Mouse (Mus musculus): Measurements from ENCODE around the gene Pam. TPM values are rescaled to one million over a fixed set of nuclear protein-coding genes. Genes with fewer than 3 reads are reported as not detected.
"Not testable (repeated sequence)": the region's sequence is repeated elsewhere in the genome, so short reads cannot be mapped to it uniquely, and the experiment has no call there.

Gene Pam
- total RNA-seq, 1 experiment from 2014 or later: 237 TPM

DNA sequence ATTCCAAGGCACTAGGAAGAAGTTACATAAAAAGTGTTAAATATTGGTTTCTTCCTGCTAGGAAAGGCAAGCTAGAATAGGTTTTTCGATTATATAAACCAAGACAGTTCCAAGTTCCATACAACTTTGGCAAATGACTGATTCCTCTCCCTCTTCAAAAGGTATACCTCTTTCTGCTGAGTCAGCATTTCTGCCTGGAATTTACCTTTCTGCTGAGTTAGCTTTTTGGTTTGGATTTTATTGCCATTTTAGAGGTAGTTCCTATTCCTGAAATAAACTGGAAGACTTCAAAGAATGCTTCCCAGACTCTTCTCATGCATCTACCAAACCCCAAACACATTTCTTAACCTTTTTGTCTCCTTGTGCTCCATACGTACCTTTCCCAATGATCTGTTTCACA is 327.4 kb downstream of the Pam start:
- no peak for DNase-seq

DNA sequence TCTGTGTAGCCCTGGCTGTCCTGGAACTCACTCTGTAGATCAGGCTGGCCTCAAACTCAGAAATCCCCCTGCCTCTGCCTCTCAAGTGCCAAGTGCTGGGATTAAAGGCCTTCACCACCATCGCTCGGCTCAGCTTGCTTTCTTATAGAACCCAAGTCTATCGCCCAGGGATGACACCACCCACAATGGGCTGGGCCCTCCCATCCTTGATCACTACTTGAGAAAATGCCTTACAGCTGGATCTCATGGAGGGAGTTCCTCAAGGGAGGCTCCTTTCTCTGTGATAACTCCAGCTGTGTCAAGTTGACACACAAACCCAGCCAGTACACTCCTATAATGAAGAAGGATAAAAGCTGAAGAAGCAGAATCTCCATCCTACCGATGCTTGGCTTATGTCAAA is 329.7 kb downstream of the Pam start:
- DNase-seq: not testable (repeated sequence)

DNA sequence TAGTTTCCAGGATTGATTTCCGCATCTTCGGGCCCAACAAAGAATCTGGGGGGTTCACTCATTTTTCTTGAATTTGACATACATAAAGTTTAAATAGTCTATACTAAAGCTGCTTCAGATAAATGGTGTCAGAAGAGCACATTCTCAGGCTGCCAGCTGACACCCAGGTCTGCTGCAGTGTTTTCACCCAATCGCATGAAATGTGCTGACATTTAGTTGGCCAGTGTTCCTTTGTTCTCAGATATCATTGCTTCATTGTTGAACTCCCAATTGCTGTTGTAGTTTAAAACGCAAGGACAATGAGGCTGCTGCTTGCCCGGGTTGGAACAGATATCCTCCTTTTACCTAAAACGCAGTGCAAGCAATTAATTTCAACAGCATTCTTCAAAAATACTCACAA is 334.0 kb downstream of the Pam start:
- no peak for DNase-seq

DNA sequence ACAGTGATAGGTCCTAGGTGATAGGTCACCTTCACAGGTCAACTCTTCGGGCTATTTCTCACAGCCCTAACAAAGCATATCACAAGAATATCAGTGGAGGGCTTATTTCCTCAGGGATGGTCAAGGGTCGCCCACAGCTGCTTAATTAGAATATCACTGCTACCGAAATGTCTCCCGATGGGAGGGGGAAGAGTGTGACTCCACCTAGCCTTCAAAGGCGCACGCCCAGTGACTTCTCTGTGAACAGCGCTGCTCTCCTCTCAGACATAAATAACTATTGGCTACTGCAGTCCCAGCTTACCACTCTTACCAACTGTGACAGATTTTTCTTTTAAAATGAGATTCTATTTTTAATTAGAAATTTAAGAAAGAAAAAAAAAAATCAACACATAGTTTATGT is 334.8 kb downstream of the Pam start:
- no peak for DNase-seq

DNA sequence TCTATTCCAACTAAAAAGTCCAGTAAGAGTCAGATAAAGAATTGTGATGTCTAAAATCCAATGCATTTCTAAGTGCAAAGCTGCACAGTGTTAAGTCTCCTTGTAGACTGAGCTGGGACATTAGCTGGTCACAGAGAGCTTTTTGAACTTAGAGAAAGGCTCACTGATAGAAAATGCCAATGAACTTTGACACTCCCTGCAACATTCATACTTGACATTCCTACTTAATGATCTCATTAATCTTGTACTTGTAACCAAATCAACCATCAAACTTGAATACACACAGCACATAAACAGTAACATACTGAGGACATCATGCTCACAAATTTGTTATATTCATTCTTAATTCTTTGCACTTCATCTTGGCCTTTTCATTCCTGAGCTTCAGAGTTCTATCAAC is 335.6 kb downstream of the Pam start:
- no peak for DNase-seq

DNA sequence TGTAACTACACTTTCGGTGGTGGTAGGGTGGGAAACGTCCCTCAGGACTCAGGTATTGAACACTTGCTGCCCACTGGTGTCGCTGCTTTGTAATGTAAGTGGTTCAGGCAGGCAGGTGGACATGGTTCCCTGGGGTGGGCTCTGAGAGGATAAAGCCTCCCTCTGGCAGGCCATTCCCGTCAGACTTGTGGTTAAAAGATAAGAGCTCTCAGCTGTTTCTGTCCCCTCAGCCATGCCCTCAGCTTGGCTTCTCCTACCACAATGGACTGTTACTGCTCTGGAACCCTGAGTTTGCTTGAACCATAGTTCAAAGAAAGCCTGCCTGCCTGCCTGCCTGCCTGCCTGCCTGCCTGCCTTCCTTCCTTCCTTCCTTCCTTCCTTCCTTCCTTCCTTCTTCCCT is 341.1 kb downstream of the Pam start:
- DNase-seq: no peak

DNA sequence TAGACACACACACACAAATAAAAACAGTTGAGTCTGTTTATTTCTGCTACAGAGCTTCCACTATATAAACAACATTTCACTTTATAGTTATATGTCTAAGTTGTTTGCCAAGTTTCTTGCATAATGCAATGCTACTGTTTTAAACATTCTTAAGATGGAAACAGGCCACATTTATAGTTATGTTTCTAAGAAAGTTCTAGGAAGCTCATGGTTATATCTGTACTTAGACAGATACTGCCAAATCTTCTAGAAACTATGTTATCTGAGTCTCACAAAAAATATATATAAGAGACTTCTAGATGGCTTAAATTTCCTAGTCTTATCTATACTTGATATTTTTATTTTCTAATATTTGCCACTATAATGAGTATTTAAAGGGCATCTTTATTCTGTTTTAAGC is 342.2 kb downstream of the Pam start:
- DNase-seq: no peak

DNA sequence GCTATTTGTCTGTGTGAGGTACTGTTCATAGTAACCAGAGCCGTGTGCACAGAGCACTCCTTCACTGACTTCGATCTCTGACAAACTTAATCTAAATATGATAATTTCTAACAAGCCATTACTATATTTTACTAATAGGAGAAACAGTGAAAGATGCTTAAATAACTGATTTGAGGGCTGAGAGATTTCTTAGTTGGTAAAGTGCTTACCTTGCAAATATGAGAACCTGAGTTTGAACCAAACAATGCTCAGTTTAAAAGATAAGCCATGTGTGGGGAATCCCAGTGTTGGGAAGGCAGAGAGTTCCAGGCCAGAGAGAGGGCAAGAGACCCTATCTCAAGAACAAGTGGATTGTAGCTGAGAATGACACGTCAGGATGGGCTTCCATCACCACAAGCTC is 347.3 kb downstream of the Pam start:
- DNase-seq: no peak

DNA sequence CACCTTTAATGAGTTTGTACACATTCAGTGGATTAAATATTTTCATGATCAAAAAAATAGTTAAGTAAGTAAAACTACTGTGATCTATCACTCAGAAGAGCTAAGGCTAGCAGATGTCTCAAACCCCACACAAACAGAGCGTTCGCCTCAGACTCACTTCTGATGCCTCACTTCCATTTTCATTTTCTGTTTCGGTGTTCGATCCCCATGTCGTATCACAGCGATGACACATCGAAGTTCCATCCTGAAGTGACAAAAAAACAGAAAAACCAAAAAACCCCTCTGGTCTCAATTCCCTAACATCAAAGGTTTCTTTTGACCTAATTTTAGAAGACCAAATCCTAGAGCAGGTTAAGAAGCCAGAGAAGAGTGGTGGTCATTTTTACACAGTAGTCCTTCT is 349.2 kb downstream of the Pam start:
- DNase-seq: no peak

DNA sequence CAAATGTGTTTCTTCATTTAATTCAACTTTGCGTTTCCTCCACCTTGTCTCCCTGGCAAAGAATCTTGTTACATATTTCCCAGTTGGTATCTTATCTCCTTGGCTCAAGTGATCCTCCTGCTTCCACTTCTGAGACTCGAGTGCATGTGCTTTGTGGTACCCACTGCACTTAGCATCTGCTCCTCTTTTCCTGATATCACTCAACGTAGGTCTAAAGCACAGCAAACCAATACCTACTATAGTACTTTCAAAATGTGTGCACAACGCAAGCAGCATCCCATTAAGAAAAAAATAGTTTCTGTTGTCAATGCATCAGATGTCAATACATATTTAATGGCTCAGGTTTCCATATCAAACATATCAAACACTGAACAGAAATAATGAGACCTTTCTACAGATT is 349.7 kb downstream of the Pam start:
- no peak for DNase-seq

Data from adrenal gland, postnatal 14 days (tissue).